Mouse (Mus musculus) heart, postnatal 36 days (tissue): Measurements from ENCODE around the gene Hand1. TPM values are rescaled to one million over a fixed set of nuclear protein-coding genes. Genes with fewer than 3 reads are reported as not detected.
"Not testable (repeated sequence)": the region's sequence is repeated elsewhere in the genome, so short reads cannot be mapped to it uniquely, and the experiment has no call there.

Experiments used
- DNase-seq, 2 experiments: peaks; one replicate each; pipeline ENCODE4 v3.0.0; 2021 to 2022
- intact Hi-C: fragments of 180-260 bp; cut with DNase I; formaldehyde crosslinking; loops from one replicate; pipeline ENCODE4 v1.15.1; 2025
- total RNA-seq, 2 experiments: library from RNA; stranded (reverse); gene quantifications; 2 replicates each; pipeline ENCODE4 v1.2.3; 2021

Hand1 gene
- total RNA-seq: not detected

- no peak for DNase-seq
- intact Hi-C loops: no loop called here
Measured at GRCm38 (mm10) chr11:57832552-57833201, at the start of gene Hand1. TSS of gene Hand1 (minus strand) at chr11:57832818.

GRCm38 (mm10) chr11:57876157-57876556, 43.5 kb upstream of the Hand1 start:
- intact Hi-C loops: no loop called here
- no peak for DNase-seq

GRCm38 (mm10) chr11:57873014-57873413, 40.4 kb upstream of the Hand1 start:
- DNase-seq: no peak
- intact Hi-C loops: no loop called here

GRCm38 (mm10) chr11:57868753-57869460, 36.3 kb upstream of the Hand1 start:
- intact Hi-C loops: no loop called here
- no peak for DNase-seq

GRCm38 (mm10) chr11:57866466-57866865, 33.8 kb upstream of the Hand1 start:
- intact Hi-C loops: no loop called here
- no peak for DNase-seq

GRCm38 (mm10) chr11:57864577-57864976, 32.0 kb upstream of the Hand1 start:
- intact Hi-C loops: no loop called here
- DNase-seq: no peak

- DNase-seq: no peak
- intact Hi-C loops: no loop called here
Measured at GRCm38 (mm10) chr11:57862088-57862487, 29.5 kb upstream of the Hand1 start.

GRCm38 (mm10) chr11:57857709-57858108, 25.1 kb upstream of the Hand1 start:
- intact Hi-C loops: no loop called here
- no peak for DNase-seq

- intact Hi-C loops: no loop called here
- DNase-seq: no peak
Measured at GRCm38 (mm10) chr11:57853571-57853970, 21.0 kb upstream of the Hand1 start.

GRCm38 (mm10) chr11:57850931-57851330, 18.3 kb upstream of the Hand1 start:
- DNase-seq: no peak
- intact Hi-C loops: no loop called here

- intact Hi-C loops: no loop called here
- DNase-seq: no peak
Measured at GRCm38 (mm10) chr11:57850298-57850697, 17.7 kb upstream of the Hand1 start.

- intact Hi-C loops: no loop called here
Measured at GRCm38 (mm10) chr11:57847396-57847795, 14.8 kb upstream of the Hand1 start.

GRCm38 (mm10) chr11:57846421-57847363, 14.1 kb upstream of the Hand1 start:
- DNase-seq, intact Hi-C loops: not testable (repeated sequence)

More at GRCm38 (mm10) chr11:57847396-57847795, 14.8 kb upstream of the Hand1 start:
- DNase-seq: no peak

GRCm38 (mm10) chr11:57841391-57841790, 8.8 kb upstream of the Hand1 start:
- intact Hi-C loops: no loop called here
- DNase-seq: no peak

- intact Hi-C loops: no loop called here
- DNase-seq: no peak
Measured at GRCm38 (mm10) chr11:57840986-57841385, 8.4 kb upstream of the Hand1 start.

- DNase-seq: no peak
- intact Hi-C loops: no loop called here
Measured at GRCm38 (mm10) chr11:57837861-57838680, 5.5 kb upstream of the Hand1 start.

- intact Hi-C loops: no loop called here
- DNase-seq: no peak
Measured at GRCm38 (mm10) chr11:57836872-57837680, 4.5 kb upstream of the Hand1 start.

- intact Hi-C loops: no loop called here
- DNase-seq: no peak
Measured at GRCm38 (mm10) chr11:57836401-57836800, 3.8 kb upstream of the Hand1 start.

GRCm38 (mm10) chr11:57835931-57836330, 3.3 kb upstream of the Hand1 start:
- DNase-seq: no peak
- intact Hi-C loops: no loop called here
